Mouse (Mus musculus): Measurements from ENCODE around the gene Bicd2. TPM values are rescaled to one million over a fixed set of nuclear protein-coding genes. Genes with fewer than 3 reads are reported as not detected.

The Bicd2 gene
- polyA plus RNA-seq, 1 experiment from 2014 or later, result 34.0 TPM

DNA sequence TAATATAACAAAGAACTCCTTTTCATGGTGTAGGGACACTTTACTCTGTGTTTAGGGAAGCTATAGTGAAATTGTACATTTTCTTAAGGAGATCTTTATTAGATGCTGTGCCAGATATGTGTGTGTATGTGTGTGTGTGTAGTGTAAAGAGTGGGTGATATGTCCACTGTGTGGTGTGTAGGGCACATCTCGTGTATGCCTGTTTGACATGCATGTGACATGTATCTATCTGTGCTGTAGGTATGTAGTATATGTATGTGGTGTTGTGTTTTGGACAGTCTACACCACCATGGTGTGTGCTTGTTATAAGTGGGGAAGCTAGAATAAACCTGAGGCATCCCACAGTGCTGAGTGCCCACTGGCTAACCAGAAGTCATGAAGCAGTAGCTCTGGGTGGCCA, 20.9 kb upstream of the Bicd2 start:
- no peaks in the 10 kb centered on the region for H3K36me3 ChIP-seq (ENCODE audit: control insufficient read depth, insufficient read depth, low read length)
- no peak overlapping the region for H3K9ac ChIP-seq (ENCODE audit: low read depth, low read length)
- H3K4me2 ChIP-seq, result peak overlapping the region; percentile 52
- no peak overlapping the region for H3K27ac ChIP-seq (ENCODE audit: low read depth, low read length)
- H3K4me3 ChIP-seq (ENCODE audit: low read depth, low read length), result no peak overlapping the region
- H3K9me3 ChIP-seq (replicated peaks; ENCODE audit: control insufficient read depth, low read length), result no peaks in the 10 kb centered on the region
- ATAC-seq (replicated peaks; ENCODE audit: insufficient number of reproducible peaks, low FRiP score, low TSS enrichment), result no peak
- no peaks in the 10 kb centered on the region for H3K27me3 ChIP-seq (ENCODE audit: control insufficient read depth, insufficient read depth, low read length)
- 79% methylated on average over 1 of the region's 1 CpGs for WGBS (ENCODE audit: insufficient replicate concordance)
- peaks cover 8% of the 10 kb centered on the region; the same call in 1 of the 2 replicates for H3K4me1 ChIP-seq (ENCODE audit: control insufficient read depth, insufficient read depth, low read length)

DNA sequence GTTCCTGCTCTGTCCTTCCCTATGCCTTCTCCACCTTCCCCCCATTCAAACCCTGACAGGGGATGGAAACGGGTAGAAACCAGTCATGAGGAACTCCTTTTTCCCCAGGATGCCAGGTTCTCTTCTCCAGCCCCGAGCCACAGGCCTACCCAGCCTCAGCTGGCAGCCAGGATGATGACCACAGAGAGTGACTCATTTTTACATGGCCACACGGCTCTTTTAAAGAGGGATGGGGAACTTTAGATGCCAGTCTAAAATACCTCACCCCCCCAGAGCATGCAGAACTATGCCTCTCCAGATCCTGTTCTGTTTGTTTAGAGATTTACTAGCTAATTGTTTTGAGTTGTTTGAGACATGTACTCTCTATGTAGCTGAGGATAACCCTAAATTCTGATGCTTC, 19.9 kb upstream of the Bicd2 start:
- ATAC-seq (replicated peaks; ENCODE audit: insufficient number of reproducible peaks, low FRiP score, low TSS enrichment), result no peak
- H3K9ac ChIP-seq (ENCODE audit: low read depth, low read length), result no peak overlapping the region
- WGBS (ENCODE audit: insufficient replicate concordance), result 80% methylated on average over 3 of the region's 3 CpGs

DNA sequence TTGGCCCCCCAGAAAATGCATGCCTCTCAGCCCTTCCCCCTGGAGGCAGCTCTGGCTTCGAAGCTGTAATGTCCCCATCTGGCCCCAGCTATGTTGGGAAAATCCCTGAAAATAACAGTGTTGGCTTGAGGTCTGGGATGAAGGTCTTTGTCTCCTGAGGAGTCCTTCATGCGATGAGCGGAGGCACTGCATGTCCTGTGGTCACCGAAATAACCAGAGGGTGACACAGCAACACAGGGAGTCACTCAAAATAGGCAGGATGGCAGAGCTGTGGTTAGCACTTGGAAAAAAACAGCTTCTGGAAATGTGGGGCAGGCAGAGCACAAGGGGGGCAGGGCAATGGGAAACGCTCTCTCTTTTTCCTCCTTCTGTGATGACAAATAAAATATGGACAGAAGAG, 19.2 kb upstream of the Bicd2 start:
- H3K4me1 ChIP-seq (ENCODE audit: control insufficient read depth, insufficient read depth, low read length), result peaks cover 8% of the 10 kb centered on the region; the same call in 1 of the 2 replicates
- H3K9ac ChIP-seq (ENCODE audit: low read depth, low read length), result no peak overlapping the region
- H3K27me3 ChIP-seq (ENCODE audit: control insufficient read depth, insufficient read depth, low read length), result no peaks in the 10 kb centered on the region
- no peaks in the 10 kb centered on the region for H3K36me3 ChIP-seq (ENCODE audit: control insufficient read depth, insufficient read depth, low read length)
- H3K9me3 ChIP-seq (replicated peaks; ENCODE audit: control insufficient read depth, low read length), result no peaks in the 10 kb centered on the region
- 68% methylated on average over 5 of the region's 5 CpGs for WGBS (ENCODE audit: insufficient replicate concordance)
- no peak overlapping the region for H3K4me2 ChIP-seq
- no peak for ATAC-seq (replicated peaks; ENCODE audit: insufficient number of reproducible peaks, low FRiP score, low TSS enrichment)
- H3K27ac ChIP-seq (ENCODE audit: low read depth, low read length), result no peak overlapping the region
- no peak overlapping the region for H3K4me3 ChIP-seq (ENCODE audit: low read depth, low read length)

More for the DNA sequence above, 19.9 kb upstream of the Bicd2 start:
- no peak overlapping the region for H3K4me2 ChIP-seq
- peaks cover 8% of the 10 kb centered on the region; the same call in 1 of the 2 replicates for H3K4me1 ChIP-seq (ENCODE audit: control insufficient read depth, insufficient read depth, low read length)
- no peak overlapping the region for H3K27ac ChIP-seq (ENCODE audit: low read depth, low read length)
- H3K4me3 ChIP-seq (ENCODE audit: low read depth, low read length), result no peak overlapping the region
- H3K27me3 ChIP-seq (ENCODE audit: control insufficient read depth, insufficient read depth, low read length), result no peaks in the 10 kb centered on the region
- no peaks in the 10 kb centered on the region for H3K36me3 ChIP-seq (ENCODE audit: control insufficient read depth, insufficient read depth, low read length)
- no peaks in the 10 kb centered on the region for H3K9me3 ChIP-seq (replicated peaks; ENCODE audit: control insufficient read depth, low read length)

DNA sequence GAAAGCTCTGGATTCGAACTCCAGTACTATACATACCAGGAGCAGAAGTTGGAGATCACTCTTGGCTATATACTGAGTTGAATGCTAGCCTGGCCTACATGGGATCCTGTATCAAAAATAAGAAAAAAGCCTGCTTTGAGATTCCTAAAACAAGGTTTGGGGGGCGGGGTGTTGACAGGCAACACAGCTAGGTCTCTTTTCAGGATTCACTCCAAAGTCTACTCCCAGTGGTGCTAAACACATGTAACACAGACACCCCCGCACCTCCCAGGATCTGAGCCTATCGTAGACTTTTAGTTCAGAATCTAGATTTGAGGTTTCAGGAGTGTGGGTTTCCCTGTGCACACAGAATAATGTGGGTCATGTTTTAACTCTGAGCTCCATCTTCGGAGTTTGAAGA, 18.6 kb upstream of the Bicd2 start:
- H3K4me3 ChIP-seq (ENCODE audit: low read depth, low read length), result no peak overlapping the region
- H3K4me2 ChIP-seq, result no peak overlapping the region
- H3K36me3 ChIP-seq (ENCODE audit: control insufficient read depth, insufficient read depth, low read length), result no peaks in the 10 kb centered on the region
- no peak for ATAC-seq (replicated peaks; ENCODE audit: insufficient number of reproducible peaks, low FRiP score, low TSS enrichment)
- WGBS (ENCODE audit: insufficient replicate concordance), result 82% methylated on average over 5 of the region's 5 CpGs
- no peak overlapping the region for H3K9ac ChIP-seq (ENCODE audit: low read depth, low read length)
- H3K27me3 ChIP-seq (ENCODE audit: control insufficient read depth, insufficient read depth, low read length), result no peaks in the 10 kb centered on the region
- H3K27ac ChIP-seq (ENCODE audit: low read depth, low read length), result no peak overlapping the region
- H3K4me1 ChIP-seq (ENCODE audit: control insufficient read depth, insufficient read depth, low read length), result peaks cover 8% of the 10 kb centered on the region; the same call in 1 of the 2 replicates
- no peaks in the 10 kb centered on the region for H3K9me3 ChIP-seq (replicated peaks; ENCODE audit: control insufficient read depth, low read length)

DNA sequence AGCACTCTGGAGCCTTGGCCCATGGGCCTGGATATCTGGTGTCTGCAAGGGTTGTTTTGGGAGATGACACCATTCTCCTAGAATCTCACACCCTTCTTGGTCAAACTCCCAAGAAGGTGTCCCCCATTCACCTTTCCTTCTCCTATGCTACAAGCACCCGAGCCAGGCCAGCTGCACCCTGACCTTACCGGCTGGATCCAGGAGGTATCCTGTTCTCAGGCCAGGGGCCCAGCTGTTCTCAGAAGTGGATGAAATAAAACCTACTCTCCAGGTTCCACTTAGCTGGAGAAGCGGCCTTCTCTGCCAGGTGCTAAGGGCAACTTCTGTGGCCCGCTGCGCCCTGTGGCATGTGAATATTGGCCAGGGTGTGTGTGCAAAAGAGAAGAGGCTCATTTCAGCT, 16.5 kb upstream of the Bicd2 start:
- Histone ChIP-seq H3K9ac (ENCODE audit: low read depth, low read length) (no peak overlapping the region), H3K4me1 (ENCODE audit: control insufficient read depth, insufficient read depth, low read length) (peaks cover 6% of the 10 kb centered on the region; the same call in 1 of the 2 replicates), H3K9me3 (replicated peaks; ENCODE audit: control insufficient read depth, low read length) (no peaks in the 10 kb centered on the region), H3K27me3 (ENCODE audit: control insufficient read depth, insufficient read depth, low read length) (no peaks in the 10 kb centered on the region), H3K4me3 (ENCODE audit: low read depth, low read length) (no peak overlapping the region), H3K36me3 (ENCODE audit: control insufficient read depth, insufficient read depth, low read length) (no peaks in the 10 kb centered on the region), H3K27ac (ENCODE audit: low read depth, low read length) (no peak overlapping the region), H3K4me2 (no peak overlapping the region)
- ATAC-seq (replicated peaks; ENCODE audit: insufficient number of reproducible peaks, low FRiP score, low TSS enrichment), result no peak
- WGBS (ENCODE audit: insufficient replicate concordance), result 85% methylated on average over 5 of the region's 5 CpGs

DNA sequence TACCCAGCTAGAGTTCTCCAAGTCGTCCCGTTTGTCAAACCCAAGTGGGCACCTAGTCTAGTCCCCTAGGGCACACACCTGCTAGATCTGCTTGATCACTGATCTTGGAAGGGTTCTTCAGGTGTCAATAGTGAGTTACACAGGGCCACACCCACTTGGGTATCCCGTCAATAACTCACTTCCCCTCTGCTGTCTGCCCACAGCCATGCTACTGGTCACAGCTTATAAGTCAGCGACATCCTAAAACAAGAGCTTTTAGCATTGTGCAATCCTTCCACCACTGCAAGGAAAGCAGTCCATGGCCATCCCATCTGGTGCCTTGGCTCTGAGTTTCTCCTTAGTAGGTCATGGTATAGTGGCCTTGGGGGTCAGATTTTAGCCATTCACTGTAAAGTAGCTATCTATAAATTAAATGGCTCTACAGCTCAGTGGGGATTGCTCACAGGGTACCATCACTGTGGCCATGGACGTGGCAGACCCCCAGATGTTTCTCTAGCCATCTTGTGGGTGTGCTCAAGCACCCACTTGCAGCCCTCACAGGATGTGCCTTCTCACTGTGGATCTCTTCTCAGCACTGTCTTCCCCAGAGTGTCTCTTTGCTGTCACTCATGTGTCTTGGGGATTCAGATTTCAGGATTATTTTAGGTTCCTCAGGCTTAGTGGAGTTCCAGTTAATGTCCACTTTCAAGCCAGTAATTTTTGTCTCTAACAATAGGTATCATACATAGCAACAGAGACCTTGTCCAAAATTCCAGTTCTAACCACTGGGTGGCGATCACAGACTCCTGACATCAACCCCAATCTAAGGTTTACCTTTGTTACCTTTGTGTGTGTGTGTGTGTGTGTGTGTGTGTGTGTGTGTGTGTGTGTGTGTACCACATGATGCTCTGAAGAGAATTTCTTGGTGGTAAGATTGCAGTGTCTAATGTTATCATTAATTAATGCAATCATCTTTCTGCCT, 14.9 kb upstream of the Bicd2 start:
- Histone ChIP-seq H3K9me3 (replicated peaks; ENCODE audit: control insufficient read depth, low read length) (no peaks in the 10 kb centered on the region), H3K4me3 (ENCODE audit: low read depth, low read length) (no peak overlapping the region), H3K27ac (ENCODE audit: low read depth, low read length) (no peak overlapping the region), H3K4me2 (no peak overlapping the region), H3K4me1 (ENCODE audit: control insufficient read depth, insufficient read depth, low read length) (no peaks in the 10 kb centered on the region), H3K27me3 (ENCODE audit: control insufficient read depth, insufficient read depth, low read length) (no peaks in the 10 kb centered on the region), H3K9ac (ENCODE audit: low read depth, low read length) (no peak overlapping the region), H3K36me3 (ENCODE audit: control insufficient read depth, insufficient read depth, low read length) (no peaks in the 10 kb centered on the region)
- no peak for ATAC-seq (replicated peaks; ENCODE audit: insufficient number of reproducible peaks, low FRiP score, low TSS enrichment)
- 54% methylated on average over 6 of the region's 6 CpGs for WGBS (ENCODE audit: insufficient replicate concordance)

DNA sequence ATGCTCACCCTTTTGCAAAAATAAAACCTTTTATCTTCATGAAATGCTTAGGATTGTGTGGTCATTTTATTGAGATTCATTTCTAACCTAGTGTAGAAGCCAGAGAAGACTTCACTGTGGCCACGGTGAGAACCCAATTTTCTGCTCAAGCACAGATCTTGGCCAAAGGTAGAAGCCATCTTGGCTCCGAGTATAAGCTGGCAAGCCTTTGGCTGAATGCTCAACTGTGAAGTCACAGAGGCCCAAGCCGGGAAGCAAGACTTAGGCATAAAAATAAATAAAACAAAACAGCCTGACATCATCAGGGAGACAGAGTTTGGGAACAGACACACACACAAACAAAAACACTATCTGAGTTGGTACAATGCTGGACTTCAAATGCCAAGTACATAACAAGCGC, 13.3 kb upstream of the Bicd2 start:
- H3K27me3 ChIP-seq (ENCODE audit: control insufficient read depth, insufficient read depth, low read length), result no peaks in the 10 kb centered on the region
- H3K4me1 ChIP-seq (ENCODE audit: control insufficient read depth, insufficient read depth, low read length), result no peaks in the 10 kb centered on the region
- H3K9ac ChIP-seq (ENCODE audit: low read depth, low read length), result no peak overlapping the region
- H3K36me3 ChIP-seq (ENCODE audit: control insufficient read depth, insufficient read depth, low read length), result no peaks in the 10 kb centered on the region
- no peak overlapping the region for H3K4me3 ChIP-seq (ENCODE audit: low read depth, low read length)
- H3K27ac ChIP-seq (ENCODE audit: low read depth, low read length), result no peak overlapping the region
- no peak overlapping the region for H3K4me2 ChIP-seq
- ATAC-seq (replicated peaks; ENCODE audit: insufficient number of reproducible peaks, low FRiP score, low TSS enrichment), result no peak
- H3K9me3 ChIP-seq (replicated peaks; ENCODE audit: control insufficient read depth, low read length), result no peaks in the 10 kb centered on the region
- 68% methylated on average over 4 of the region's 4 CpGs for WGBS (ENCODE audit: insufficient replicate concordance)

DNA sequence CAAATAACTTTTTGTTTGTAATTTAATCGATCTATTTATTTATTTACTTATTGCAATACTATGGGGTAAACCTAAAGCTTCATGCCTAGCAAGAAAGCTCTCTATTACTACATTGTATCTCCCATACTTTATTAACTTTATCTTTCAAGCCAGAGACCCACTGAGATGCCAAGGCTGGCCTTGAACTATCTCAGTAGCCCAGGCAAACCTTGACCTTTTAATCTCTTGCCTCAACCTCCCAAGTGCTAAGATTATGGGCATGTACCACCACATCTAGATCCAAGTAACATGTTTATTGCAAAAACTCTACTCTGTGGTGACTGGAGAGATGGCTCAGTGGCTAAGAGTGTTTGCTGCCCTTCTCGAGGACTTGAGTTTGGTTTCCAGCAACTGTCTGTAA, 8.1 kb upstream of the Bicd2 start:
- Histone ChIP-seq H3K36me3 (ENCODE audit: control insufficient read depth, insufficient read depth, low read length) (no peaks in the 10 kb centered on the region), H3K4me3 (ENCODE audit: low read depth, low read length) (no peak overlapping the region)

More for the DNA sequence above, 8.1 kb upstream of the Bicd2 start:
- Histone ChIP-seq H3K4me1 (ENCODE audit: control insufficient read depth, insufficient read depth, low read length) (no peaks in the 10 kb centered on the region), H3K4me2 (no peak overlapping the region), H3K9ac (ENCODE audit: low read depth, low read length) (no peak overlapping the region), H3K9me3 (replicated peaks; ENCODE audit: control insufficient read depth, low read length) (no peaks in the 10 kb centered on the region; the same call in 1 of the 2 replicates), H3K27me3 (ENCODE audit: control insufficient read depth, insufficient read depth, low read length) (no peaks in the 10 kb centered on the region), H3K27ac (ENCODE audit: low read depth, low read length) (no peak overlapping the region)
- 59% methylated on average over 2 of the region's 2 CpGs for WGBS (ENCODE audit: insufficient replicate concordance)
- ATAC-seq (replicated peaks; ENCODE audit: insufficient number of reproducible peaks, low FRiP score, low TSS enrichment), result no peak

Data from heart, embryonic 11.5 days (tissue).